Mouse (Mus musculus) erythroid progenitor cell, adult 5-6 weeks (primary cell): Measurements from ENCODE around the gene Srgap1. TPM values are rescaled to one million over a fixed set of nuclear protein-coding genes. Genes with fewer than 3 reads are reported as not detected.

ENCODE experiments used
- ATAC-seq: replicated peaks from 2 replicates; pipeline ENCODE4 v1.8.0; 2016; ENCODE audit warnings: moderate number of reproducible peaks, mild to moderate bottlenecking, moderate TSS enrichment, inconsistent platforms; ENCODE audit not compliant: poor library complexity, low FRiP score, severe bottlenecking
- total RNA-seq, 2 experiments: library from RNA; stranded (forward) in 1 of 2; stranded (reverse) in 1 of 2; fragments of 150-400 nt in 1 of 2; fragments of 186-747, 209-891 nt in 1 of 2; gene quantifications; 2 replicates each; pipeline versions ENCODE4 v1.2.3 to v1.2.4; 2015 to 2017; ENCODE audit warnings: low replicate concordance in 2 of 2

Gene Srgap1
- total RNA-seq, 2 experiments from 2014 or later: not detected

GRCm38 (mm10) chr10:121891390-121892067 is 155.6 kb downstream of the Srgap1 start:
- no peak for ATAC-seq

GRCm38 (mm10) chr10:121890061-121890460 is 157.1 kb downstream of the Srgap1 start:
- no peak for ATAC-seq

GRCm38 (mm10) chr10:121886805-121887204 is 160.3 kb downstream of the Srgap1 start:
- ATAC-seq: no peak

- no peak for ATAC-seq
Measured at GRCm38 (mm10) chr10:121885512-121886218, 161.4 kb downstream of the Srgap1 start.

- no peak for ATAC-seq
Measured at GRCm38 (mm10) chr10:121882461-121882860, 164.7 kb downstream of the Srgap1 start.

- ATAC-seq: no peak
Measured at GRCm38 (mm10) chr10:121878855-121879254, 168.3 kb downstream of the Srgap1 start.

GRCm38 (mm10) chr10:121877906-121878305 is 169.2 kb downstream of the Srgap1 start:
- ATAC-seq: no peak

- no peak for ATAC-seq
Measured at GRCm38 (mm10) chr10:121873063-121873489, 174.0 kb downstream of the Srgap1 start.

GRCm38 (mm10) chr10:121869941-121870340 is 177.2 kb downstream of the Srgap1 start:
- ATAC-seq: no peak

- no peak for ATAC-seq
Measured at GRCm38 (mm10) chr10:121868255-121868654, 178.9 kb downstream of the Srgap1 start.

GRCm38 (mm10) chr10:121865503-121866239 is 181.4 kb downstream of the Srgap1 start:
- ATAC-seq: no peak

- ATAC-seq: no peak
Measured at GRCm38 (mm10) chr10:121860924-121861323, 186.2 kb downstream of the Srgap1 start.

GRCm38 (mm10) chr10:121859803-121860571 is 187.1 kb downstream of the Srgap1 start:
- no peak for ATAC-seq

- no peak for ATAC-seq
Measured at GRCm38 (mm10) chr10:121858911-121859310, 188.2 kb downstream of the Srgap1 start.

- ATAC-seq: no peak
Measured at GRCm38 (mm10) chr10:121858086-121858485, 189.0 kb downstream of the Srgap1 start.

GRCm38 (mm10) chr10:121855863-121856446 is 191.2 kb downstream of the Srgap1 start:
- ATAC-seq: no peak

GRCm38 (mm10) chr10:121853385-121853808 is 193.7 kb downstream of the Srgap1 start:
- no peak for ATAC-seq

- no peak for ATAC-seq
Measured at GRCm38 (mm10) chr10:121849496-121849895, 197.6 kb downstream of the Srgap1 start.

GRCm38 (mm10) chr10:121845677-121846076 is 201.4 kb downstream of the Srgap1 start:
- no peak for ATAC-seq
